Comparison of ENCODE assay signal across 19 mouse cellular contexts in the genomic region with DNA sequence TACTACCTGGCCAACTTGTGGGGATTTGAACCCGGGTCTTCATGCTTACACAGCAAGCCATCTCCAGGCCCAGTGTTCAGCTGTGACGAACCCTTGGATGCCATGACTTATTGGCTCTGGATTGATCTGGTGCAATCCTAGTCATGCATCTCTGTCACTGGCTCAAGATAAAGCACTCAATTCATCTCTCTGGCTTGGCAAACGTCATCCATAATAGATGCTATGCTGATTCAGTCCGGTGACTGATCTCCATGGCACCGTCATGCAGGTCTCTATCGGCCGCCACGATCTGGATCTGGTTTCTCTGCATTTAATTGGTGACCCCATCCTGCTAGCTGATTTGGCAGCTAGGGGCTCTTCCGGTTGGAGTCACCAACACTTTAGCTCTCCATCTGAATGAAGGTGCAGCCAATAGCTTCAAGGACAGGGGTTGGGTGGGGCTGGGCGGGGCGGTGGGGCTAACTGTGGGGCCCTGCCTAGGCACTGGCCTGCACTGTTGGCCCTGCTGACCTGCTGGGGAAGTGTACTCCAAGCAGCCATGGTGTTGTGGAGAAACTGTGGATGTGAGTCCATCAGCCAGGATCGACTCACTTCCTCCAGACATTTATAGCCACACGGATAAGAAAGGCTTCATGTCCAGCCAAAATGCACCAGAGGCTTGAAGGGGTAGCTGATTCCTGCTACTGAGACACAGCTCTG. TPM values are rescaled to one million over a fixed set of nuclear protein-coding genes. Genes with fewer than 3 reads are reported as not detected.
DNase-seq lines count a peak whose midpoint lies in the region; ATAC-seq and TF ChIP-seq lines count a peak whose summit lies in the region.
"Had no signal": no experiment of that assay in that cellular context is flagged by ENCODE, and none has a peak within 500 bp of the region (broad histone marks: within the 10 kb centered on the region; RNA-seq: fewer than 3 reads in every experiment).

No protein-coding gene starts in this region.

- H3K27me3 ChIP-seq in heart, embryonic 11.5 days (ENCODE audit: control insufficient read depth, insufficient read depth, low read length), result no peaks in the 10 kb centered on the region
- no peaks in the 10 kb centered on the region for H3K27me3 ChIP-seq in heart, postnatal 0 days (ENCODE audit: control insufficient read depth, insufficient read depth, low read length)
- H3K27me3 ChIP-seq: kidney, embryonic 15.5 days; liver, embryonic 13.5 days; neural tube, embryonic 13.5 days; Patski; stomach, embryonic 15.5 days had no signal

- peak overlapping the region; percentile 90 for H3K27ac ChIP-seq in heart, embryonic 11.5 days (ENCODE audit: low read depth, low read length)
- H3K27ac ChIP-seq in heart, postnatal 0 days (ENCODE audit: low read depth), result peak overlapping the region; percentile 92
- H3K27ac ChIP-seq: kidney, embryonic 15.5 days; liver, embryonic 13.5 days; neural tube, embryonic 13.5 days; stomach, embryonic 15.5 days had no signal

- 67% methylated on average over 13 of the region's 13 CpGs for WGBS in heart, embryonic 11.5 days (ENCODE audit: insufficient replicate concordance)
- WGBS in heart, postnatal 0 days, result 69% methylated on average over 13 of the region's 13 CpGs

- peak overlapping the region; percentile 12; the same call in 1 of the 2 replicates for H3K4me2 ChIP-seq in heart, embryonic 11.5 days
- no peak overlapping the region for H3K4me2 ChIP-seq in heart, postnatal 0 days (ENCODE audit: low read depth, low read length)
- H3K4me2 ChIP-seq: kidney, embryonic 15.5 days; liver, embryonic 13.5 days; neural tube, embryonic 13.5 days; stomach, embryonic 15.5 days had no signal

- DNase-seq in adrenal gland, adult 2 months, result peak; percentile 56
- DNase-seq in adrenal gland, adult 18-20 months (ENCODE audit: low spot score in 2 of 2), result no peak
- no peak for DNase-seq in heart, postnatal 10 days
- DNase-seq in brain, adult 2 months (ENCODE audit: low read depth, low spot score), result peak; percentile 53
- no peak for DNase-seq in heart, postnatal 0 days (ENCODE audit: low spot score)
- DNase-seq in left cerebral cortex, postnatal 36 days (ENCODE audit: low spot score in 2 of 2), result no peak
- DNase-seq: cerebellum, adult 11 months; gastrocnemius, postnatal 25 days; liver, embryonic 13.5 days; thymus, postnatal 25 days had no signal

- peaks cover 58% of the 10 kb centered on the region for H3K4me1 ChIP-seq in heart, embryonic 11.5 days (ENCODE audit: control insufficient read depth, insufficient read depth, low read length)
- H3K4me1 ChIP-seq in heart, postnatal 0 days (ENCODE audit: control insufficient read depth, insufficient read depth), result peaks cover 70% of the 10 kb centered on the region
- H3K4me1 ChIP-seq: kidney, embryonic 15.5 days; stomach, embryonic 15.5 days had no signal

- no peak overlapping the region for H3K4me3 ChIP-seq in heart, embryonic 11.5 days (ENCODE audit: low read depth, low read length)
- H3K4me3 ChIP-seq in heart, postnatal 0 days (ENCODE audit: low read depth, low read length), result no peak overlapping the region
- H3K4me3 ChIP-seq: kidney, embryonic 15.5 days; liver, embryonic 13.5 days; neural tube, embryonic 13.5 days; stomach, embryonic 15.5 days had no signal

- no peak for TF ChIP-seq CTCF in heart, postnatal 0 days (IDR thresholded peaks at IDR 0.05; ENCODE audit: low read depth)

- ATAC-seq in heart, embryonic 11.5 days (replicated peaks; ENCODE audit: insufficient number of reproducible peaks, low FRiP score, low TSS enrichment), result no peak
- peak; percentile 34; the same call in 1 of the 2 replicates for ATAC-seq in heart, postnatal 0 days (ENCODE audit: insufficient read depth, low read depth)
- no peak for ATAC-seq in erythroblast, adult 5-6 weeks (replicated peaks; ENCODE audit: low FRiP score, poor library complexity, severe bottlenecking)
- ATAC-seq: forebrain, embryonic 16.5 days; hindbrain, embryonic 16.5 days; midbrain, embryonic 16.5 days; Patski had no signal

- H3K9me3 ChIP-seq in heart, embryonic 11.5 days (replicated peaks; ENCODE audit: control insufficient read depth, low read length), result no peaks in the 10 kb centered on the region
- H3K9me3 ChIP-seq in heart, postnatal 0 days (replicated peaks; ENCODE audit: control insufficient read depth, low read length), result no peaks in the 10 kb centered on the region
- H3K9me3 ChIP-seq: kidney, embryonic 15.5 days; liver, embryonic 13.5 days; neural tube, embryonic 13.5 days; stomach, embryonic 15.5 days had no signal

- H3K9ac ChIP-seq in heart, embryonic 11.5 days (ENCODE audit: low read depth, low read length), result 0 out of 2 replicates have a peak overlapping the region, but pooled peaks have one; percentile 2
- peak overlapping the region; percentile 12; the same call in 1 of the 2 replicates for H3K9ac ChIP-seq in heart, postnatal 0 days (replicated peaks; ENCODE audit: low read depth, low read length)
- H3K9ac ChIP-seq: kidney, embryonic 15.5 days; liver, embryonic 13.5 days; neural tube, embryonic 13.5 days; stomach, embryonic 15.5 days had no signal

- TF ChIP-seq EP300 in heart, postnatal 0 days (IDR thresholded peaks at IDR 0.05; ENCODE audit: low read depth), result no peak

- H3K36me3 ChIP-seq in heart, embryonic 11.5 days (ENCODE audit: control insufficient read depth, insufficient read depth, low read length), result no peaks in the 10 kb centered on the region
- H3K36me3 ChIP-seq in heart, postnatal 0 days (replicated peaks; ENCODE audit: control insufficient read depth, insufficient read depth, low read length), result no peaks in the 10 kb centered on the region
- H3K36me3 ChIP-seq: kidney, embryonic 15.5 days; liver, embryonic 13.5 days; neural tube, embryonic 13.5 days; stomach, embryonic 15.5 days had no signal

- intact Hi-C loops in heart, postnatal 10 days (cut with DNase I), result loop anchor here (5.0 kb wide), 1 partner anchor 613 kb away; no protein-coding TSS in a partner anchor
- intact Hi-C loops in left cerebral cortex, postnatal 36 days (cut with DNase I), result no loop called here

RNA-seq across cellular contexts. Expression of a gene that starts 50.5 kb away (rescaled TPM):
- total RNA-seq in adrenal gland, adult 2 months (2021), result 100 to 1,000 TPM; 221 to 236 TPM
- 61.6 and 97.6 TPM in 2 replicates for polyA plus RNA-seq in adrenal gland, adult 2 months (2012; rRNA removed)
- 100 to 1,000 TPM; 188 to 233 TPM for total RNA-seq in adrenal gland, adult 18-20 months (2021)
- 52.6 and 60.6 TPM in 2 replicates for polyA plus RNA-seq in heart, embryonic 11.5 days (2014; fragmentation: Nextera tagmentation; extraction: Ambion mirVana)
- total RNA-seq in heart, postnatal 10 days (2021), result 100 to 1,000 TPM; 548 to 551 TPM
- total RNA-seq in heart, postnatal 0 days (2014; rRNA removed; ENCODE audit: low replicate concordance), result 359 and 460 TPM in 2 replicates
- polyA plus RNA-seq in heart, postnatal 0 days (2015; fragmentation: Nextera tagmentation; extraction: Ambion mirVana), result 47.6 and 54.8 TPM in 2 replicates
- 45.5 and 67.7 TPM in 2 replicates for total RNA-seq in erythroblast, adult 5-6 weeks (2015; ENCODE audit: low replicate concordance)
- 30.2 and 35.3 TPM in 2 replicates for total RNA-seq in erythroblast, adult 5-6 weeks (2017; ENCODE audit: low replicate concordance)
- 100 to 1,000 TPM; 333 to 359 TPM for total RNA-seq in left cerebral cortex, postnatal 36 days (2021)

Comparison
In these comparisons a context has a peak if more than half of its experiments do, and no peak if none do; other contexts are left out.
1. DNase-seq: peak in adrenal gland, adult 2 months (single experiment) and brain, adult 2 months (single experiment); none in adrenal gland, adult 18-20 months (0 of 2), heart, postnatal 10 days (0 of 2), heart, postnatal 0 days (single experiment) and left cerebral cortex, postnatal 36 days (0 of 2).